Mouse (Mus musculus) lung, postnatal 36 days (tissue): ENCODE results near the gene Cdc42bpg.

Experiments used
- DNase-seq: peaks from one replicate; pipeline ENCODE4 v3.0.0; 2022; ENCODE audit warnings: mixed read lengths

Cdc42bpg gene

DNA sequence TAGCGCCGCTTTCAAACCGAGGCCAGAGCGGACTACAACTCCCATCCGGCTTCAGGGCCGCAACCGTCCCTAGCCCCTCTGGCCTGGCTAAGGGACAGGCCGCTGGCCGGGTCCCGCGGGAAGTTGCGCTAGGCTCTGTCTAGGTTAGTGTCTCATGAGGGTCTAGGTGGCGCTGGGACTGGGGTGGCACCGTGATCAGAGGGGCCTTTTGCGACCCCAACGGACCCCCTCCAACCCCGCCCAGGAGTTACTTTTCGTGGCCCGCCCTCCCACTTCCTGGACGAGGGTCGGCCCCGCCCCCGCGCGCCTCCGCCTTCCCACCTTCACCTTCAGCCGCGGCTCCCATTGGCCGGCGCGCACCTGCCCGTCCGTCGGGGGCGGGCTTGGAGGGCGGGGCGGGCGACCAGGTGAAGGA is at the start of gene Cdc42bpg:
TSS of gene Cdc42bpg (plus strand) at position 320 of the 415 bp plus-strand sequence.
- DNase-seq = peak; percentile 95

DNA sequence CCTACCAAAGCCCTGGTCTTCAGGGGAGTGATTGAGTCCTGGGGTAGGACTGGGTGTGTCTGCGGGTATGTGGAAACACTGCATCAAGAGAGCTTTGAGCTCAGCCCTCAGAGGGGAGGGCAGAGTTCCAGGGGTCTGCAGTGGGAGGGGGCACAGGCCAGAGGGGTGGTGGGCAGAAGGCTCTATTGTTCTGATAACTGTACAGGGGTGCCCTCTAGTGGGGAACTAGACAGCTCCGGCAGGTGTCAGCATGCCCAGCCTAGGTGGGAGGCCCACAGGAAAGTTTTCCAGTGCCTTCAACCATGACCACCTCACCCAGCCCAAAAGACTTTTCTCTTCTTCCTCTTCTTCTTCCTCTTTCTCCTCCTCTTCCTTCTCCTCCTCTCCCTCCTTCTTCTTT is 45.8 kb upstream of the Cdc42bpg start:
- DNase-seq = peak; percentile 70

DNA sequence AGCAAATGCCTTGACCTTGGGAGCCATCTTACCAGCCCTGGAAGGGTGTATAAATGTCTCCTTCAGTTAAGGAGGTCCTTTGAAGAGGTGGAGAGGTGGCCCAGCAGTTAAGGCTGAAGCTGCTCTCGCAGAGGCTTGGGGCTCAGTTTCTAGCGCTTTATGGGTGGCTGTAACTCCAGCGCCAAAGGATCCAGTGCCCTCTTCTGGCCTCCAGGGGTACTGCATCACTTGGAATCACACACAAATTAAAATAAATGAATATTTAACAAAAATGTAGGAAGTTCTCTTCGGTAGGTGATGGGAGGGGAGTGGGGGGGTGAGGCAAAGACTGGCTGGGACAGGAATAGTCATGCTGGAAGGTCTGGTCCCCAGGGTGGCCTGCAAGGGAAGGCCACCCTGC is 45.3 kb upstream of the Cdc42bpg start:
- DNase-seq = no peak

DNA sequence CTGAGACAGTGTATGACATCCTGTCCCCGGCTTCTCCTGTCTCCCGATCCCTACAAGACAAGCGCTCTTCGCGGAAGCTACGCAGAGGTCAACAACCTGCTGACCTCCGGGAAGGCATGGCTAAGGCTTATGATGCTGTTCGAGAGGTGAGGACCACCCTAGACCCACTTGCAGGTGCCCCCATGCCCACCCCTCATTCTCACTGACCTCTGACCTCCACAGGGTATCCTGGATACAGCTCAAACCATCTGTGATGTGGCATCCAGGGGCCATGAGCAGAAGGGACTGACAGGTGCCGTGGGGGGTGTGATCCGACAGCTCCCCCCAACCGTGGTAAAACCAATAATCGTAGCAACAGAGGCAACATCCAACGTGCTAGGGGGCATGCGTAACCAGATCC is 44.9 kb upstream of the Cdc42bpg start:
- no peak for DNase-seq

DNA sequence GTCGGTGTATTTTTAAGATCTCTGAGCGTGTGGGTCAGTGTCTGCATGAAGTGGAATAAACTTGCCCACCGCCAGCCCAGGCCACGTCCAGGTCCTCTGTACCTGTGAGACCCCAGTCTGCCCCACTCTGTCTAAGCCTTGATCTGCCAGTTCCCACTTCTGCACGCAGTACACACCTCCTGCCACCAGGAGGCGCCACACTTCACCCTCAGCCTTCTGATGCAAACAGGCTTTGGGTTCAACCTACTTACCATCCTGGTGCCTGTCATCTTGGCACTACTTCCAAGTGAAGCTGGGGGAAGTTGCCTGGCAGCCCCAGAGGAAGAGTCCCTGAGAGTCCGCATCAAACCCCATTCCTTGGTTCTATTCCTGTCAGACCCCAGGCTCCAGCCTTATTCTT is 44.0 kb upstream of the Cdc42bpg start:
- DNase-seq = peak; percentile 84

DNA sequence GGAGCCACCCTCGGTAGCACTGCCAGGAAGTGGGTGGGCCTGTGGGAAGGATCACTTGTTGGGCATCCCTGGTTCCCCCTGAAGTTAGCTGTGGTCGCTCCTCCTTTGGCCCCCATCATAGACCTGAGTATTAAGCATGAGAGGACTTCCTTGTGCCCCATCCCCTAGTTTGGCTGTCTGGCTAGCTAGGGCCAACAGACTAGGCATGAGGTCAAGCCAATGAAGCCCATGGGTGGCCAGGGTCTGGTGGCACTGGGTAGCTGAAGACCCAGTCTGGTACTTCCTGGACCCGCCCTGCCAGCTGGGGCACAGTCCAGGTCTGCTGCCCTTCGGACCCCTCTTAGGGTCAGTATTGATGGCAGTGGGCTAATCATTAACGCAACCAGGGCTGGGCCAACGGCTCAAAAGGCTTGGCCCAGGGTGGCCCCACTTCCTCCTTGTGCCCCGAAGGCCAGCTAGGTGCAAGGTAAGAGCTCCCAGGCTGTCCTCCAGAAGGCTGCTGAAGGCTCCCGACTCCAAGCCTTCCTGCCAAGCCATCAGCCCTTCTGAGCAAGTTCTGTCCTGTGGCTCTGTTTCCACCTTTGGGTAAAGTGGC is 43.3 kb upstream of the Cdc42bpg start:
- DNase-seq = no peak

DNA sequence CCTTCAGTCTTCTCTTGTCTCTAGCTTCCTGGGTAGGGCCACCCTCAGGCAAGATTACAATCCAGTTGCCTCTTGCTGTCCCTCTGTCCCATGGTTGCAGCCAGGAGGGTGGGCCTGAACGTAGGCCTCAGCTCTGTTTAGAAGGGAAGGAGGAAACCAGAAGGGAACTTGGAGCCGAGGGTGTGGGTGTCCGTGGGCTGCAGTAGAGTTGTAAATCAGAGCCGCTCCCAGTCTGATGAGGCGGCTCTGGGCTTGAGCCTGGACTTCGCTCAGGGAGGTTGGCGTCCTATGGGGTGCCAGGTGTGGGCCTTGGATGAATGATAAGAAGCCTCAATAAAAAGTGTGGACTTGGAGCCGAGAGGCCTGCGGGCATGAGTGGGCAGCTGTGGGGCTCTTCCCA is 42.1 kb upstream of the Cdc42bpg start:
- no peak for DNase-seq

DNA sequence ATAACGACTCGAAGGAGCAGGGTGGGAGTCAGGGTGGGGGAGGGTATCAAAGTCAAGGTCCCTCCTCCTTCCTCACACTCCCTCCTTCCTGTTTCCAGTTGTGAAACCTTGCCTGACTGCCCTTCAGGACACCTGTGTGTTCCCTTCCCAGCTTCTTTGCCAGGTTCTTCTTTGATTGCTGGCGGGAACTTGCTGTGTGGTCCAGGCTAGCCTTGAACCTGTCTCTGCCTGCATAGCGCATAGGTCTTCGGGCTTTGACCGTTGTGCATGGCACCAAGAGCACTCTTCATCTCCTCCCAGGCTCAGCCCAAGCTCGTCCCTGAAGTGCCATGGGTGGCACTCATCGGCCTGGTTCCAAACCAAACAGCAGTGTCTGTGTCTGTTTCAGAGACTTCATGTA is 41.3 kb upstream of the Cdc42bpg start:
- DNase-seq = no peak

DNA sequence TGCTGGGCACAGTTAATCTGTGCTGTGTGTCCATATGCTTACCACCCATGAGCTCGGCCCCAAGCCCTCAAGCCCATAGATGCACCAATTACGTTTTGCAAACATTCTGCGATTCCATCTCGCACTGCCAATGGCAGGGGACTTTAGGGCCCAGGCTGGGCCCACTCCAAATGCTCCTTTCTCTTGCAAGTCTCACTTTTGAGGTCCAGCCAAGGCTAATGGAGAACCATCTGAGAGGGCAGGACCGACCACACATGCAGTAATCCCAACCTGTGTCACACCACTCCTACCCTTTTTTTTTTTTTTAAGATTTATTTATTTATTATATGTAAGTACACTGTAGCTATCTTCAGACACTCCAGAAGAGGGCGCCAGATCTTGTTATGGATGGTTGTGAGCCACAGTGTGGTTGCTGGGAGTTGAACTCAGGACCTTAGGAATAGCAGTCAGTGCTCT is 40.5 kb upstream of the Cdc42bpg start:
- peak; percentile 40 for DNase-seq

DNA sequence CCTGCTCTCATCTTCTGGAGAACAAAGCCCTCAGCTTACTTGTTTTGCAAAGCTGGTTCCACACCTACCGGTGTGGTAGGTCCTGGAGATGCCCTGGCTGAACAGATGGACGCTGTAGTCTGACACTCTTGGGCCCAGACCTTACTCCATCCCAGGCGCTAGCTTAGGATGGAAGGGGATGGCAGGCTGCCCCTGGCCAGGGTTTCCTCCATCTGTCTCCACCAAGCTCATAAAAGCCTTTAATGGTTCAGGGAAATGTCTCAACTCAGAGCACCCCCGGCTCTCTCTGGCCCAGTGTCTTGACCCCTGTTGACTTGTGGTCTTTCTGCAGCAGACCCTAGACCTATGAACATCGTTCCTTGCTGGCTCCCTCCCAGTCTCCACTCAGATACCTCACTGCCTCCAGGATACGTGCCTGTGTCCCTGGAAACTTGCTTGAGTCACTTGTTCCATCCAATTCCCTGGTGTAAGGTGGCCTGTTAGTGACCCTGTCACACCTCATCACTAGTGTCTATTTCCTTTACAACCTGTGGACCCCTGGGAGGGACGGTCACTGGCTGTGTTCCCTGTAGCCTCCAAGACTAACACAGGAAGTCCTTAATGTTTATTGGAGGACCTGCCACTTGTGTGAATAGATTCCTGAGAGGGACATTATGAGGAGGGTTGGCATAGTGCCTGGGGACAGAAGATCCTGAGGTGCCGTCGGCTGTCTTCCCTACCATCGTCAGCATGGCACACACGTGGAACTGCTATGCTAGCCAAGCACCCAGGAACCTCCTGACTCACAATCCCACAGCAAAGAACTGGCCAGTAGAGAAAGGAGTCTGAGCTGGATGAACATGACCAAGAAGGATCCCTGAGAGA is 38.7 kb upstream of the Cdc42bpg start:
- DNase-seq = peak; percentile 70

DNA sequence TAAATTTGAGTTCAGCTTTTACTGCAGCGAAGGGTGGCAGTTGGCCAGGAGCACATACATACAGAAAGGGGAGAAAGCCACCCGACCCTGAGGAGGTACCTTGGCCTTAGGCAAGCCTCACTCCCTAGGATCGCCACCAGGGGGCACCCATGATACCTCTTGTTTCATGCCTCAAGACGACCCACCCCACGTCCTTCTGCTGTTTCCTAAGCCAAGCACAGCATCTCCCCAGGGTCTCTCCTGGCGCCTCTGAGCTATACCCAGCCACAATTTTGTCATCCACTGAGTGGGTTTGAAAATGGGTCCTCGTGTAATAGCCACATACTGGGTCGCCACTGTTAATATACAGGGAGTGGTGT is 38.1 kb upstream of the Cdc42bpg start:
- peak; percentile 96 for DNase-seq

DNA sequence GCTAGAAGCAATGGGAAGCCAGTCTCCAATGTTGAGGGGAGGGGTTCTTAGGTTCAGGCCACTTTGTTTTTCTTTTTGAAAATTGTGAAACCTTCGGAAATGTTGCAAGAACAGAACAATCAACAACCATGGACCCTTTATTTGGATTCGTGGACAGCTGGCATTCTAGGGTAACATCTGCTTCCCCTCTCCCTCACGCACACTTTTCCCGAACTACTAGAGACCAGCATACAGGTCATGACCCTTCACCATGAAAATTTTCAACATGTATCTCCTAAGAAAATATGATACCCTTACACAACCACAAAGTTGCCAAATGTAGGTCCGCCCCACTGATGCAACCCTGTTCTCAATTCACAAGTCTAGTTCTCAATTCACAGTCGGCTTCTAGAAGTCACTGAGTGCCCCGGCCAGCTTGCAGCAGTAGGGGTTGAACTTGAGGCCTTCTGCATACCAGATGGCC is 37.6 kb upstream of the Cdc42bpg start:
- DNase-seq = peak; percentile 84

DNA sequence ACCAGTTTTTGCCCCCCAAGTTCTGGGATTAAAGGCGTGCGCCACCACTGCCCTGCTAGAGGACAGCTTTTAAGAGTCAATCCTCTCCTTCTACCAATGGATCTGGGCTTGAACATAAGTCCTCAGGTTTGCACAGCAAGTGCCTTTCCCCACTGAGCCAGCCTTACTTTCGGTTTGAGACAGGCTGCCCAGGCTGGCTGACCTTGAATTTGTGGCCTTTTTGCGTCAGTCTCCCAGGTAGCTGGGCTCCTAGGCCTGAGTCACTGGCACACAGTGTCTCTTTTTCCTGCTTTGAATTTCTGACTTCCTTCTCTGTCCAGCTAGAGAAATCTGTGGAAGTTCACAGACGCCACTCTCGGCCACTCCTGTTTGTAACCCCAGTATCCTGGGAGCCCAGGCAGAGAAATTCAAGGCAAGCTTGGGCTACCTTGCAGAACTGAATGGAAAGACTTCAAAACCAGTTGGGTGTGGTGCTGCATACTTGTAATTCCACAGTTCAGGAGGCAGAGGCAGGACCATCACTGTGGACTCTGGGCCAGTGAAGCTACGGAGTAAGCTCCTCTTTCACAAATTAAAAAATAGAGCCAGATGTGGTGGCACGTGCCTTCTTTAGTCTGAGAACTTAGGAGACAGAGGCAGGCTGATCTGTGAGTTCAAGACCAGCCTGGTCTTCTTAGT is 36.3 kb upstream of the Cdc42bpg start:
- DNase-seq = no peak

DNA sequence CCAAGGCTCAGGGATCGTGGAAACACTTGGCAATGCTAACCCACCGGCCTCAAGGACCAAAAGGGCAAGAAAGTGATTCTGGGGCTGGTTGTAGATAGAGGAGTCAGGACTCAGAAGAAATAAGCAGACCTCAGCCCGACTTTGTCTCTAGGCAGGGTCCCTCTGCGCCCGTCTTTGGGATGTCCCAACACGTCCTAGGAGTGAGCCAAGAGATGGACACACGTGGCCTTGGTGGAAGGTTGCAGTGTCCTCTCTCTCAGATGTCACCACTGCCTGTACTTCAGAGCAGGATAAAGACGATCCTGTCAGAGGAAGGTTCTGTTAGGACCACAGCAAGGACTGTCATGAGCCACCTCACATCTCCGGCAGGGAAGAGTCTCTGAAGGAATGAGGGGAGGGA is 35.6 kb upstream of the Cdc42bpg start:
- DNase-seq = no peak

DNA sequence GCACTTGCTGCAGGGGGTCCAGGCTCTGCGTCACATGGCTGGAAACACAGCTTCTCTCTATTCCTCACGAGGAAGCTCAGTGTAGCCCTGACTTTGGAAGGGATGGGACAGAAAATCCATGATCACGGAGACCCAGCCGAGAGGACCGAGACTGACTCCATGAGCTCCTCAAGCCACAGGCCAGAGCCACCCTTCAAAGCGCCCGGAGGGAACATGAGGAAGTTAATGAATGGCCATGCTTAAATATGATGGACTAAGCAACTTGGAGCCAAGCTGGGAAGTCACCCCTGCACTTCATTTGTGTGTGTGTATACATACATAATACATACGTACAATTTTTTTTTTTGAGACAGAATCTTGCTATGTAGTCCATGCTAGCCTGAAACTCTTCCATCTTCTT is 35.0 kb upstream of the Cdc42bpg start:
- no peak for DNase-seq

DNA sequence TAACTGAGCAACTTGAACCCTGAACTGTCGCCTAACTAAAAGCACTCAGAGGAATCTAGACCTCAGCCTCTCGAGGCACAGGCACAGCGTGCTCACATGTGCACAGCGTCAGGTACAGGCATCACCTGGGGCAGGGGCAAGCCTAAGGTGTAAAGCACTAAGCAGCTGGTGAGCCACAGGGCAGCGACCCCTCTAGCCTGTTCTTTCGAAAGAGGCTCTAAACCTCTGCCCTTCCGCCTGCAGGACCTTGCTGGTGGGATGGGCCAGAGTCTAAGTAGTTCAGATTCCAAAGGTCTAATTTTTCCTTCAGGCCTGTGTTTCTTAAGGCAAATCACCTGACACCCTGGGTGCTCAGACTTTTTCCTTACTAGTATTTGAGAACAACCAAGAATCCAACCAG is 34.2 kb upstream of the Cdc42bpg start:
- no peak for DNase-seq

DNA sequence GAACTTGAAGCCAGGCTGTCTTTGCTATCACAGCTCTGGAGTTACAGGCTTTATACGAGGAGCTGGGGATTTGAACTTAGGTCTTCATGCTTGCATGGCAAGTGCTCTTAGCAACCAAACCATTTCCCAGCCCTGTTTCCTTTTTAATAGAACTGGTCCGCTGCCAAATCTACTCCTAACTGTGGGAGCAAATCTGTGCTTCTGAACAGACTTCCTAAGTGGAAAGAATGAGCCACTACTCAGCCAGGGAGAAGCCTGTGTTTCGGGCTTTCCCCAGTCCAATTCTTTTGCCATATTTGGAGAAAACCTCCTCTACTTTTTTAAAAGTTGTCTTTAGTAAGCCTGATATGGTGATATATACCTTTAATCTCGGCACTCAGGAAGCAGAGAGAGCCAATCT is 33.5 kb upstream of the Cdc42bpg start:
- peak; percentile 41 for DNase-seq

DNA sequence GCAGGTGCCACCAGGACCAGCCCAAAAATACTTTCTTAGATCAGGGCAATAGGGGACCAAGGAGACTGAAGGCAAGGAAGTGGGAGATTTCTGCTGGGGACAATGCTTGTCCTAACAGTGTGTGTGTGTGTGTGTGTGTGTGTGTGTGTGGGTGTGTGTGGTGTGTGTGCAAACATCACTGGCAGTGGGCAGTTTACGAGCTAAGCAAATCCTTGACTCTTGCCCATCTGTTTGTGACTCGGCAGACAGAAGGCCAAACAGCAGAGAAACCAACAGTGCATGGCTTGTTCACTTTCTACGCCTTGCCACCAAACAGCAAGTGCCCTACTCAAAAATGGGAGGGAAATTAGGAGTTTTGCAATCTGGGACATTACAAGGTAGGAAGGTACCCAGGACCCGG is 32.7 kb upstream of the Cdc42bpg start:
- DNase-seq = no peak

DNA sequence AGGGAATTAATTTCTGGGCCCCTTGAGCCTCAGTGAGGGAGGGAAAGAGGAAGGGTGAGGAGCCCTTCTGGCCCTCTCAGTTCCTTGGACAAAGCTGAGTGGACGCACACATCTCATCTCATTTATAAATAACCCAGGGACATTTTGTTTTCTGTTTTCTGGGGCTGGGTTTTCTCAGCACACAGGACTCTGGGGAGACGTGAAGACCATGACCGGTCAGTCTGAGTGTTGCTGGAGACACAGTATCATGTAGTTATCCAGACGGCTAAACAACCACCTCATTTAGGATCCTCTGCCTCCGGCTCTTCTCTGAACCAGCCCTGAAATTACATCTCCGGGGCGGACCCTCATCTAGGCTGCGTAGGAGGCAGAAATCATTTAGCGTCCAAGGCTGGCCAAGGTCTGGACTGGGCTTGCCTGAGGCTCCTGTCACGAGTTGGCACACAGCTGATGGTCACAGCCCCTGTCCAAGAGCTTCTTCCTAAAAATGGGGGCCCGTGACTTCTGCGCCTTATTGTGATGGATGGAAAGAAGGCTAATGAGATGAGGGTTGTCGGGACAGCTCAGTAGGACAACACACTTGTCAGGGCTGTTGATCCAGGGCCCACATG is 32.2 kb upstream of the Cdc42bpg start:
- DNase-seq = peak; percentile 28

DNA sequence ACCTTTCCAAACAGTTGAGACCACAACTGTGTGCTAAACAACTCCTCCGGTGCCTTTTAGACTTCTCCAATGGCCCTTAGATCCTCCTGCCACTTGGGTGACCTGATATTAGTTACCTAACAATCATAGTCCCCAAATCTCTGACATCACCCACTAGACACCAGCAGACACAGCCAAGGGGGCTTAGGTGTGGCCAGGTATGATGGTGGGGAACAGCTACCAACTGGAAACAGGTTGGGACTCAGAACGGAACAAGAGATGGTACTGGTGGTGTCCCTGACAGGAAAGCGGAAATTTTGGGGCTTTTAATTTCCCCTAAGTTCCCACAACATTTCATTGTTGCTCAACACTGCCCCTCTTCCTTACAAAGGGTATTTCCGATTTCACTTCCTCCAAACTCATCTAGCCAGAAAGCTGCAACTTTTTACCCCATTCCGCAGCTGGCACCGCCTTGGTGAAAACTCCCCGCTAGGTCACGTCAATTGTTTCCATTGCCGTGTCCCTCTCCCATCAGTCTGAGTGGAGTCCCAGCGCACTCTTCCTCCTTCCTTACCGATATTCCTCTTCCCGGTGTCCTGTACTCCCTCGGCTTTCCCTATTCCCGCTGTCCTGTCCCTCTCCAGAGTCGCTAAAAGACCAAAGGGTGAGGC is 30.4 kb upstream of the Cdc42bpg start:
- peak; percentile 64 for DNase-seq

DNA sequence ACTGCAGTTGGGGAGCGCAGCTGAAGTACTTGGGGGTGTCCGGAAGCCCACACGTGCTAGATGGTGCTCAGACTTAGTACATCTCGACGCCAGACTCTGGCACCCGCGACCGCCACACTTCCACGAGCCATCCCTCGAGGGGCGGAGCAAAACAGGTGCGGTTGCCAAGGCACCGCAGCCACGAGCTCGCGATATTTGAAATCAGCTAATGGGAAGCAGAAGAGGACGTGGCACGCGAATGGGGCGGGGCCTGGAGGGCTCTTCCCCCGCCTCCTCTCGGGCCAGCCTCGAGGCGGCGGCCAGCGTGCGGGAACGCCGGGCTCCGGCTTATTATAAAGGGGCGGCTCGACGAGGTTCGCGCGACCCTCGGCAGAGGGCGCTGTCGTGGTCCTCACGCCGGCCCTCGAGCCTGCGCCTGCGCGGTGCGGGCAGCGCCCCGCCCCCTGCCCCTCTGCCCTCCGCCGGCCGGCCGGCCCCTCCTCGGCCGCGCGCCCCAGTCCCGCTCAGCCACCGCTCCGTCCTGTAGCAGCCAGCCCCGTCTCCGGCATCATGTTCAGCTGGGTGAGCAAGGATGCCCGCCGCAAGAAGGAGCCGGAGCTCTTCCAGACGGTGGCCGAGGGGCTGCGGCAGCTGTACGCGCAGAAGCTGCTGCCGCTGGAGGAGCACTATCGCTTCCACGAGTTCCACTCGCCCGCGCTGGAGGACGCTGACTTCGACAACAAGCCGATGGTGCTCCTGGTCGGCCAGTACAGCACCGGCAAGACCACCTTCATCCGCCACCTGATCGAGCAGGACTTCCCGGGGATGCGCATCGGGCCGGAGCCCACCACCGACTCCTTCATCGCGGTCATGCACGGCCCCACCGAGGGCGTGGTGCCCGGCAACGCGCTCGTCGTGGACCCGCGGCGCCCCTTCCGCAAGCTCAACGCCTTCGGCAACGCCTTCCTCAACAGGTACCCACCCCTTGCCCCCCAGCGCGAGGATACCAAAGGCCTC is 29.5 kb upstream of the Cdc42bpg start, which contains the start of gene Ehd1:
TSS of gene Ehd1 (plus strand) at position 300 of the 996 bp plus-strand sequence.
- DNase-seq = peak; percentile 99
